Mouse (Mus musculus) adrenal gland, postnatal 36 days (tissue): ENCODE data around the gene Txndc2. TPM values are rescaled to one million over a fixed set of nuclear protein-coding genes. Genes with fewer than 3 reads are reported as not detected.

Experiments
- DNase-seq, 2 experiments: peaks; one replicate each; pipeline ENCODE4 v3.0.0; 2021; ENCODE audit warnings: mixed read lengths in 1 of 2
- long read RNA-seq, 2 experiments: library from polyadenylated mRNA; stranded (forward); transcript quantifications; one replicate each; pipeline ENCODE4 v2.0.0; 2021; ENCODE audit warnings: borderline sequencing depth in 2 of 2
- total RNA-seq, 2 experiments: library from RNA; stranded (reverse); gene quantifications; 2 replicates each; pipeline ENCODE4 v1.2.3; 2021

Gene Txndc2
- 10 to 100 TPM in 1 of 2 experiments, 1 to 10 TPM in 1; 8.8 to 38.2 TPM for total RNA-seq
- long read RNA-seq, experiment 1, partial matches to known transcripts: 11 of 18 reads
- long read RNA-seq, experiment 1, other reads (novel, unspliced or antisense): 7 of 18 reads
- long read RNA-seq, experiment 2, partial matches to known transcripts: 0 of 4 reads
- long read RNA-seq, experiment 2, other reads (novel, unspliced or antisense): 4 of 4 reads

DNA sequence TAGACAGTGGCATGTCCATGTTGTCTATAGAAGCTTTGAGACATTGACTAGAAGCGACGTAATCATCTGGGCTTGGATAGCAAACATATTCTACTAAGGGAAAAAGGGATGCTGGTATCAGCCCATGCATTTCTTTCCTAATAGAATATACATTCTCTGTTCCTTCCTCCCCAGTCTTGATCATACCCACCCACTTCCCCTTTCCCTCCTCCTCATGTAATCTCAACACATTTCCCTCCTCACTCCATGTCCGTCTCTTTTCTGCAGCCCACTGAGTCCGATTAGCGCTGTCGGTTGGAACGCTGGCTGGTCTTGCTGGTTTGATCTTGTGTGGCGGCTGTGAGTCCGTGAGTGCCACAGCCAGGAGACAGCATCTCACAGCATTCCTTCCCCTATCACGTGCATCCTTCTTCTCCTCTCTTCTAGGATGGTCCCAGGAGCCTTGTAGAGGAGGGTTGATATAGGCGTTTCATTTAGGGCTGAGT, at the start of gene Txndc2:
Txndc2 (minus strand) TSS at position 435 of the 485 bp plus-strand sequence.
- DNase-seq: no peak

DNA sequence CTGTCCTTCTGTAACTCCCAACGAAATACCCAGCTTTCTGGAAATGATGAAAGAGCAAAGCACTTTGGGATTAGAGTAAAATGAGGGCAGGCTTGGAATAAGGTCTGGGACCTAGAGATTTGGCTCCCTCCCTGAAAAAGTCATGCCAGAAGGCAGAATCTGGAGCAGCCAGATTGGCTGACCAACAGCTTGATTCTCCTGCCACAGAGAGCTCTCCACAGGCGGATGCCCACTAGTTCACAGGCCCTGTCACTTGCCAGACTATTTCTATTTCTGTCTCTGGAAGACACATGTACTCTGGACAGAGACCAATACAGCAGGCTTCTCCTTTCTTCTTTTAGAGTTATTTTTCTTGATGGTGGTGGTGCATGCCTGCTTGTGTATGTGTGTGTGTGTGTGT, 41.8 kb upstream of the Txndc2 start:
- no peak for DNase-seq

DNA sequence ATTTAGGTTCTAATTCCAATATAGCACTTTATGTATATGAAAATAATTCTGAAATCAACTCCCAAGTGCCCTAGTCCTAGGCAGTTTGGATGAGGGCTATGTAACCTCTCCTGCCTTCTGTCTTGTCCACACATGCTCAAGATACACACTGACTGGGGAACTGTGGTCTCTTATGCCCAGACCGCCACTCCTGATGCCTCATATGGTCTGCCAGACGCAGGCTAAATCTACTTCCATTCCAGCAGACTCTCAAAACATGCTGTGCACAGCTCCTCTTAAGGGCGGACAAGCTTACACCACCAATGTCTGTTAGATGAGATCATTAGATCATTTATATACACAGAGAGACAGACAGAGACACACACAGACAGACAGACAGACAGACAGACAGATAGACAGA, 41.3 kb upstream of the Txndc2 start:
- DNase-seq: no peak

GRCm38 (mm10) chr17:65682071-65682680, 40.2 kb upstream of the Txndc2 start:
- DNase-seq: no peak

GRCm38 (mm10) chr17:65681516-65681915, 39.5 kb upstream of the Txndc2 start:
- peak; percentile 14 to 30 for DNase-seq

DNA sequence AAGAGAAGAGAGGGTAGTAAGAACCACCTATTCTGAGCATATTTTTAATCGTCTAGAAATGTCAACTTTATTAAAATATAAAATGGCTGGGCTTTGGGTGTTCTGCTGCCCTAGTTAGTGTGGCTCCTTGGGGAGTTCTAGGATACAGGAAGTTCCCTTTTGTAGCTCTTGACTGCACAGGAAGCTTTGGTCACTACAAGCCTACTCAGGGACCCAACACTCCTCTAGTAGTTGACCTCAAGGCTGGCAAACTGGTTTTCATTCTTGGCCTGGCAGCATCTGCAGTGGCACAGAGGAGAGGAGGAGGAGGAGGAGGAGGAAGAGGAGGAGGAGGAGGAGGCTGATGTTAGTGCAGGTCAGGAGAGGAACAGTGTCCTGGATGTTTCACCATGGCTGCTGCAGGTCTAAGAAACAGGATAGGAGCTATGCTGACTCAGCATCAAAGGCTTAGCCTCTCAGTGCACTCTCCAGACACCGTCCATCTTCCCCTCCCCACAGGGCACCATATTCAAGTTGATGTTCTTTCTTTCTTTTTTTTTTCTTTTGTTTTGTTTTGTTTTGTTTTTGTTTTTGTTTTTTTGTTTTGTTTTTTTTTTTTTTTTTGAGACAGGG, 38.9 kb upstream of the Txndc2 start:
- DNase-seq: no peak

- no peak for DNase-seq
Observed at GRCm38 (mm10) chr17:65679806-65680446, 38.0 kb upstream of the Txndc2 start.

DNA sequence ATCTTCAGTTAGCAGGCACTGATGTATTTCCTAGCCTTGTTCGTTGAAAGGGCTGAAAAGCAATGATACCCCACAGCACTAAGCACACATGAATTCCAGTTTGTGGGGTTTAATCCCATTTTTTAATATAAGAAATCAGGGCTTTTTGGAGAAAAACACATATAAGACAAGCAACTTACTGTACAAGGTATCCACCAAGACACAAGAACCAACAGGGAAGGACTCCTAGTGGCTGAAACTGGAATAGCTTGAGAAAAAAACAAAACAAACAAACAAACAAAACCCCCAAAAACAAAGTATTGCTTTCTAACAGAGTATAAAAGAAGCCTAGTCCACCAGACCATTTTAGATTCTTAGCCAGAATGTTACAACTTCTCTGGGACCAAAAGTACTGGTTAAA, 35.8 kb upstream of the Txndc2 start:
- DNase-seq: no peak

- DNase-seq: no peak
Observed at GRCm38 (mm10) chr17:65676536-65676935, 34.6 kb upstream of the Txndc2 start.

- DNase-seq: no peak
Observed at GRCm38 (mm10) chr17:65675985-65676384, 34.0 kb upstream of the Txndc2 start.

- peak in 1 of 2 experiments; percentile 22 for DNase-seq
Observed at GRCm38 (mm10) chr17:65674710-65675171, 32.8 kb upstream of the Txndc2 start.

DNA sequence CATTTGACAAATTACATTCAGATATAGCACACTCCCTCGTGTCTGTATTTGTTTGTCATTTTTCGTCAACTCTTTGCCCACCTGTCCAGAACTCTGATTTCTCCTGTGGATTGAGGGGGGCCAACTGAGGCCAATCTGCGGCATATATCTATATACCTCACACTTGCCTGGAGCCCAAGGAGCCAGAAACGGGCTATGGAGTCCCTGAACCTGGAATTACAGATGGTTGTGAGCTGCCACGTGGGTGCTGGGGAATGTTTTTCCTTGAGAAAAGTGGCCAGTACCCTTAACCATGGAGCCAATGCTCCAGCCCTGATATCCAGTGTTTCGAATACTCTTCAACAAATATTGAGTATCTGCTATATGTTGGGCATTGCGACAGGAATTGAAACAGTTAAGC, 31.0 kb upstream of the Txndc2 start:
- DNase-seq: no peak

GRCm38 (mm10) chr17:65669061-65669460, 27.1 kb upstream of the Txndc2 start:
- DNase-seq: no peak

DNA sequence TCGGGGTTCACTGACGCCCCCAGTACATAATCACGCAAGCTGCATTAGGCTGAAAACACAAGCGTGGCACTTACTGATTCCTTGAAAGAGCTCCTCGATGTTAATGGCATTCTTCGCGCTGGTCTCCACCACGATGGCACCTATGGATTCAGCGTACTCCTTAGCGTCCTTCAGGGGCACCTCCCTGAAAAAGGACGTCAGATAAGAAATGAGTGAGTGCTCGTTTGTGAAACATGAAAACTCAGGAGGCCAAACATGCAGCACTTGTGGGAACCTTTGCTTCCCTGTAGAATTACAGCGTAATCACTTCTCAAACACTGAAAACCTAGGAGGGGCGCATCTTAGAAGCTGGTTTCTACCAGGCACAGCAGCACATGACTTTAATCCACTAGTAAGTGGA, 25.8 kb upstream of the Txndc2 start:
- DNase-seq: no peak

- no peak for DNase-seq
Observed at GRCm38 (mm10) chr17:65666388-65667161, 24.6 kb upstream of the Txndc2 start.

GRCm38 (mm10) chr17:65665786-65666387, 23.9 kb upstream of the Txndc2 start:
- DNase-seq: no peak

DNA sequence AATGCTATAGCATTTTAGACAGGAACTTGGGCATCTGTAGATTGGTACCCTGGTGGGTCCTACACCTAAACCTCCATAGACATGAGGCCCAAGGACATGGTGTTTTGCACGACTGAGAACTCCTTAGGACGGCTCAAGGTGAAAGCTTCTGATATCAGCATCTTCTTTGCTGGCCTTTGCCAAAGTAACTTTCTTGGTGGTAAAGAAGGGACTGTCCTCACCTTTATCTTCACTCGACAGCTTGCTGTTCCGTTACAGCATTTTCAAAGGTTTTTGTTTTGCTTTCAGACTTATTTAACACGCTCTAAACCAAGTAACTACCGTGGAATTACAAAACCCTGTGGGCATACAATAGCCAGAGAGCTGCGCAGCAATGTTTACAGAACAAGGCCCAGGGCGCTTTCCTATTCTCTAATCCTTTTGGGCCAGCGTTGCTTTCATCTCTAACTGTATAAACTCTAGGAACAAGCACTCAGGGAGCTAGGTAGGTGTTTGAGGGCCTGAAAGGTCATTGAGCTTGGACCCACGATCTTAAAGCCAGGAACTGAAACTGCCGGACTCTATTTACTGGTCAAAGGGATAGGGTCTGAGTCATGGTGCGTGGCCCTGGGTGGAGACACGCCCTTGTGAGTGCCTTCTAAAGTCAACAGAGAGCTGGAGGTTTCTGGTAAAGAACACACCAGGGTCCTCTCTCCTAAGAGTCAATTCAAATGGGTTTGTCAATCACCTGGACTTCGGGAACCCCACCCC, 21.5 kb upstream of the Txndc2 start:
- peak in 1 of 2 experiments; percentile 31 for DNase-seq

DNA sequence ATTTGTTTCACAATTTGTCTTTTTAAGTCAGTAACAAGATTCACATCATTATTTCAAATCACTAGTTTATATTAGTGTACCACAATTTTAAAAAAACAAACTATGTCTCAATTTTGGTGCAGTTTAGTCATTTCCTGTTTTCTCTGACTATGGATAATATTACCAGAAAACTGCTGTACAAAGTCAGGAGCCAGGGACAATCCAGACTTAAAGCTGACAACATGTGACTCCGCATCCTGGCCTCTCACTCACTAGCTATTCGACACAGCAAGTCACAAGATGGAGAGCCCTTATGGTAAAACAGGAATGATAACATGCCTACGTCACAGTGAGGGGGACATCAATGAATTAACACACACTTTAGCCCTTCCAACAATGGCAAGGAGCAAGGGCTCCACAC, 20.7 kb upstream of the Txndc2 start:
- DNase-seq: no peak

GRCm38 (mm10) chr17:65658416-65658815, 16.4 kb upstream of the Txndc2 start:
- no peak for DNase-seq

DNA sequence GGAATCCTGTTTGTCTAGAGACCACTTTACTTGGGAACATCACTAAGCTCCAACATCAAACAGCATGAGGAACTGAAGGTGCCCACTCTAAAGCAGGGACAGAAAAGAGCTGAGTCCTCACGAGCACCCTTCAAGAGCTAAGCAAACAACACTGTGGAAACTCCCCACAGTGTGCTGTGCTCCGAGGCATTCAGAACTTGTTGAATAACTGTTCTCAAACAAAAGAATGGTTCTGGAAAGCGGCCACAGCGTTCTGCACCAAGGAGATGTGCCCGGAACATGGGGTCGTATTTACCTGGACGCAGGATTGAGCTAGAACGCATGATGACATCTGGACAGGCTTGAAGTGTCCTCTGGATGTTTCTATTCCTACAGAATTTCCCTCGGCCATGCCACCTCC, 16.0 kb upstream of the Txndc2 start:
- DNase-seq: no peak

- DNase-seq: no peak
Observed at GRCm38 (mm10) chr17:65656731-65657130, 14.8 kb upstream of the Txndc2 start.
